Mouse (Mus musculus): ENCODE results near the gene Hemgn. TPM values are rescaled to one million over a fixed set of nuclear protein-coding genes. Genes with fewer than 3 reads are reported as not detected.
A peak's percentile ranks its signal among the peaks of the same experiment; 100 is the strongest.

Hemgn gene
- polyA plus RNA-seq, 1 experiment from 2014 or later, result 76.3 TPM

- Histone ChIP-seq H3K4me3 (ENCODE audit: low read depth, low read length) (no peak overlapping the region), H3K27ac (ENCODE audit: low read depth, low read length) (no peak overlapping the region), H3K4me2 (no peak overlapping the region), H3K9ac (ENCODE audit: low read depth, low read length) (no peak overlapping the region), H3K36me3 (ENCODE audit: control insufficient read depth, insufficient read depth, low read length) (no peaks in the 10 kb centered on the region), H3K27me3 (ENCODE audit: control insufficient read depth, insufficient read depth, low read length) (peaks cover 96% of the 10 kb centered on the region), H3K9me3 (replicated peaks; ENCODE audit: control insufficient read depth, low read length) (no peaks in the 10 kb centered on the region), H3K4me1 (ENCODE audit: control insufficient read depth, insufficient read depth, low read length) (no peaks in the 10 kb centered on the region; the same call in 1 of the 2 replicates)
- ATAC-seq (replicated peaks; ENCODE audit: insufficient number of reproducible peaks, low FRiP score, low TSS enrichment), result no peak
- 20% methylated on average over 3 of the region's 3 CpGs for WGBS (ENCODE audit: insufficient replicate concordance)
These were observed 67.6 kb downstream of the Hemgn start for GRCm38 (mm10) chr4:46345773-46346100.

DNA sequence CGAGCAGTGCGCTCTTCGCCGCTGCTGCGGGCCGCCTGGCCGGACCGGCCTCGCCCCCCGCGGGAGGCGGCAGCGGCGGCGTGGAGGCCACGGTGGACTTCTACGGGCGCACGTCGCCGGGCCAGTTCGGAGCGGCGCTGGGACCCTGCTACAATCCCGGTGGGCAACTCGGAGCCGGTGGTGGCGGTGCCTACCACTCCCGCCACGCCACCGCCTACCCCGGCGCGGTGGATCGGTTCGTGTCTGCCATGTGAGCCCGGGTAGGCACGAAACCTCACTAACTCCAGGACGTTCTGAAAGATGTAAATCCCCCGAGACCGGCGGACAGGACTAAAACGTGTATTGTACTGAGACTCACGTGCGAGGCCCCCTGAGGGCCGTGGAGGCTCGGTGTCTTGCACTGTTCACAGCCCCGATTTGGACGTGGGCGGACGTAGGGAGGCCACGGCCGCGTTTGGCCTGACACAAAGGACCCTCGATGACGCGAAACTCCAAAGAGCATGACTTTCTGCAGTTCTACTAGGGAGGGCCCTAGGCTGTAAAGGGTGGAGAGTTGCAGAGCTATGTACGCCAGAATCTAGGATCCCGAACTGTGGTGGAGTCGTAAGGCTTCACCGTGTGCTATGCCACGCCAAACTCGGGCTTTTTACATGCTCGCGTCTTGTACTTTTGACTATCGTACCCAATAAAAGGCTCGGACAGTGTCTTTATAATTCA, 68.1 kb downstream of the Hemgn start:
- Histone ChIP-seq H3K27me3 (ENCODE audit: control insufficient read depth, insufficient read depth, low read length) (peaks cover 96% of the 10 kb centered on the region), H3K27ac (ENCODE audit: low read depth, low read length) (no peak overlapping the region), H3K36me3 (ENCODE audit: control insufficient read depth, insufficient read depth, low read length) (no peaks in the 10 kb centered on the region), H3K4me1 (ENCODE audit: control insufficient read depth, insufficient read depth, low read length) (no peaks in the 10 kb centered on the region; the same call in 1 of the 2 replicates), H3K4me2 (peak overlapping the region; percentile 60), H3K9me3 (replicated peaks; ENCODE audit: control insufficient read depth, low read length) (no peaks in the 10 kb centered on the region), H3K4me3 (ENCODE audit: low read depth, low read length) (peak overlapping the region; percentile 42), H3K9ac (ENCODE audit: low read depth, low read length) (no peak overlapping the region)
- WGBS (ENCODE audit: insufficient replicate concordance), result 3% methylated on average over 65 of the region's 67 CpGs
- no peak for ATAC-seq (replicated peaks; ENCODE audit: insufficient number of reproducible peaks, low FRiP score, low TSS enrichment)

DNA sequence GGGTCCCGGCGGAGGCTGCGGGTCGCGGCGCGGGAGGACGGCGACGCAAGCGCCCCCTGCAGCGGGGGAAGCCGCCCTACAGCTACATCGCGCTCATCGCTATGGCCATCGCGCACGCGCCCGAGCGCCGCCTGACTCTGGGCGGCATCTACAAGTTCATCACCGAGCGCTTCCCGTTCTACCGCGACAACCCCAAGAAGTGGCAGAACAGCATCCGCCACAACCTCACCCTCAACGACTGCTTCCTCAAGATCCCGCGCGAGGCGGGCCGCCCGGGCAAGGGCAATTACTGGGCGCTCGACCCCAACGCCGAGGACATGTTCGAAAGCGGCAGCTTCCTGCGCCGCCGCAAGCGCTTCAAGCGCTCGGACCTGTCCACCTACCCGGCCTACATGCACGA, 69.0 kb downstream of the Hemgn start:
- Histone ChIP-seq H3K27ac (ENCODE audit: low read depth, low read length) (no peak overlapping the region), H3K4me2 (peak overlapping the region; percentile 60), H3K27me3 (ENCODE audit: control insufficient read depth, insufficient read depth, low read length) (peaks cover 95% of the 10 kb centered on the region), H3K9ac (ENCODE audit: low read depth, low read length) (no peak overlapping the region), H3K4me1 (ENCODE audit: control insufficient read depth, insufficient read depth, low read length) (no peaks in the 10 kb centered on the region; the same call in 1 of the 2 replicates), H3K9me3 (replicated peaks; ENCODE audit: control insufficient read depth, low read length) (no peaks in the 10 kb centered on the region), H3K4me3 (ENCODE audit: low read depth, low read length) (peak overlapping the region; percentile 42), H3K36me3 (ENCODE audit: control insufficient read depth, insufficient read depth, low read length) (no peaks in the 10 kb centered on the region)
- WGBS (ENCODE audit: insufficient replicate concordance), result under 1% methylated on average over 48 of the region's 51 CpGs
- ATAC-seq (replicated peaks; ENCODE audit: insufficient number of reproducible peaks, low FRiP score, low TSS enrichment), result no peak

Other genes with a start within 250 kb of the Hemgn start
- gene Xpa, start 217.2 kb downstream of the Hemgn start, polyA plus RNA-seq (2014; fragmentation: Nextera tagmentation; extraction: Ambion mirVana), result 14.4 and 17.1 TPM in 2 replicates
- gene Foxe1, start 69.9 kb downstream of the Hemgn start, polyA plus RNA-seq (2014; fragmentation: Nextera tagmentation; extraction: Ambion mirVana), result 0.07 TPM in 2 replicates
- gene Trmo, start 24.1 kb downstream of the Hemgn start, polyA plus RNA-seq (2014; fragmentation: Nextera tagmentation; extraction: Ambion mirVana), result 8.4 and 11.5 TPM in 2 replicates
- gene Anp32b, start 37.4 kb upstream of the Hemgn start, polyA plus RNA-seq (2014; fragmentation: Nextera tagmentation; extraction: Ambion mirVana), result 213 and 243 TPM in 2 replicates
- 75.7 and 84.2 TPM in 2 replicates for gene Nans, start 75.7 kb upstream of the Hemgn start, polyA plus RNA-seq (2014; fragmentation: Nextera tagmentation; extraction: Ambion mirVana)
- gene Trim14, start 122.6 kb upstream of the Hemgn start, polyA plus RNA-seq (2014; fragmentation: Nextera tagmentation; extraction: Ambion mirVana), result 0.49 and 1.8 TPM in 2 replicates
- 0.50 and 0.56 TPM in 2 replicates for gene Coro2a, start 188.7 kb upstream of the Hemgn start, polyA plus RNA-seq (2014; fragmentation: Nextera tagmentation; extraction: Ambion mirVana)
- 0.11 and 0.30 TPM in 2 replicates for gene Tbc1d2, start 236.7 kb upstream of the Hemgn start, polyA plus RNA-seq (2014; fragmentation: Nextera tagmentation; extraction: Ambion mirVana)